Mouse (Mus musculus): Measurements from ENCODE around the gene Htr5a. TPM values are rescaled to one million over a fixed set of nuclear protein-coding genes. Genes with fewer than 3 reads are reported as not detected.

Gene Htr5a
- total and polyA plus RNA-seq, 3 experiments = 0.22 TPM; not detected in 2

DNA sequence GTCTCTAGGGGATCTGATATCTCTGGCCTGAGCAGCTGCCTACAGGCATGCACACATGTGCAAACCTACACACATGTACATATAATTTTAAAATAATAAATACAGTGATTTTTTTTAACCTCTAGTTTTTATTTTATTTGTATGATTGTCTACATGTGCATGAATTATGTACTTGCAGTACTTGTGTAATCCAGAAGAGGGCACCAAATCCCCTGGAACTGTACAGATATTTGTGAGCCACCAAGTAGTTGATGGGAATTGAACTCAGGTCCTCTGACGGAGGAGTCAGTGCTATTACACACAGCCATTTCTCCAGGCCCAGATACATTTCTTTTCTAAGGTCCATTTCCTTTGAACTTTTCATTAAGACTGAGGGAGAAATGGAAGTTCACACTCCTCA lies 12.3 kb downstream of the Htr5a start:
- Histone ChIP-seq H3K36me3 (replicated peaks) (no peaks in the 10 kb centered on the region), H3K4me3 (ENCODE audit: low read depth, low read length) (no peak overlapping the region), H3K9me3 (replicated peaks) (no peaks in the 10 kb centered on the region), H3K27me3 (ENCODE audit: insufficient read depth, low read length) (peaks cover 5% of the 10 kb centered on the region), H3K4me1 (ENCODE audit: insufficient read depth, low read depth, low read length) (no peaks in the 10 kb centered on the region)
- TF ChIP-seq TAL1 (conservative IDR thresholded peaks at IDR 0.05; ENCODE audit: low read depth, low read length) (no peak), GATA1 (IDR thresholded peaks at IDR 0.05; ENCODE audit: borderline replicate concordance, low read length) (no peak), POLR2AphosphoS5 (IDR thresholded peaks at IDR 0.05; ENCODE audit: insufficient replicate concordance, low read depth, low read length) (no peak), CTCF (IDR thresholded peaks at IDR 0.05; ENCODE audit: low read depth, low read length) (peak; percentile 49), GATA2 (IDR thresholded peaks at IDR 0.05; ENCODE audit: borderline replicate concordance, low read depth, low read length) (no peak)
- ATAC-seq (ENCODE audit: extremely low read depth, insufficient number of reproducible peaks, low FRiP score, poor library complexity, severe bottlenecking) (no peak), DNase-seq (ENCODE audit: low spot score) (no peak)

DNA sequence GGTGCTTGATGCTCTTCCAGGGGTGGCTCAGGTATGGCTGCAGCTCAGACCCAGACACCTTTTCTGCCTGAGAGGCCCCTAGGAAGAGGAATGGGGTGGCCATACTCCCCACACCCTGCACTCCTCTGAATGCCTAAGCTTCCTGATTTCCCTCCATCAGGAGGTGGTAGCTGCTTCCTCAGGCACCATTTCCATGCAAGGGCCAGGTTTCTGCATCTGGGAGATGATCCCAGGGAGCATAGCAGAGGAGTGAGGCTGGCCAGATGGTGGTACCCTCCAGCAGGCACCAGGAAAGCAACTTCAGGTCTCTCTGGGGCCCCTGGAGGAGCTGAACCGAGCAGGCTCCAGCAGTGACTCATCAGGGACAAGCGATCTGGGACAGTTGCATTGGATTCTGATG lies 13.8 kb downstream of the Htr5a start:
- ATAC-seq (ENCODE audit: extremely low read depth, insufficient number of reproducible peaks, low FRiP score, poor library complexity, severe bottlenecking) (no peak), DNase-seq (ENCODE audit: low spot score) (no peak)
- no peaks in the 10 kb centered on the region for H3K4me1 ChIP-seq (ENCODE audit: insufficient read depth, low read depth, low read length)
- H3K9me3 ChIP-seq (replicated peaks) = no peaks in the 10 kb centered on the region
- no peak overlapping the region for H3K4me3 ChIP-seq (ENCODE audit: low read depth, low read length)
- peaks cover 5% of the 10 kb centered on the region for H3K27me3 ChIP-seq (ENCODE audit: insufficient read depth, low read length)
- TF ChIP-seq CTCF (IDR thresholded peaks at IDR 0.05; ENCODE audit: low read depth, low read length) (no peak), POLR2AphosphoS5 (IDR thresholded peaks at IDR 0.05; ENCODE audit: insufficient replicate concordance, low read depth, low read length) (no peak), GATA2 (IDR thresholded peaks at IDR 0.05; ENCODE audit: borderline replicate concordance, low read depth, low read length) (no peak), GATA1 (IDR thresholded peaks at IDR 0.05; ENCODE audit: borderline replicate concordance, low read length) (no peak), TAL1 (conservative IDR thresholded peaks at IDR 0.05; ENCODE audit: low read depth, low read length) (no peak)
- no peaks in the 10 kb centered on the region for H3K36me3 ChIP-seq (replicated peaks)

DNA sequence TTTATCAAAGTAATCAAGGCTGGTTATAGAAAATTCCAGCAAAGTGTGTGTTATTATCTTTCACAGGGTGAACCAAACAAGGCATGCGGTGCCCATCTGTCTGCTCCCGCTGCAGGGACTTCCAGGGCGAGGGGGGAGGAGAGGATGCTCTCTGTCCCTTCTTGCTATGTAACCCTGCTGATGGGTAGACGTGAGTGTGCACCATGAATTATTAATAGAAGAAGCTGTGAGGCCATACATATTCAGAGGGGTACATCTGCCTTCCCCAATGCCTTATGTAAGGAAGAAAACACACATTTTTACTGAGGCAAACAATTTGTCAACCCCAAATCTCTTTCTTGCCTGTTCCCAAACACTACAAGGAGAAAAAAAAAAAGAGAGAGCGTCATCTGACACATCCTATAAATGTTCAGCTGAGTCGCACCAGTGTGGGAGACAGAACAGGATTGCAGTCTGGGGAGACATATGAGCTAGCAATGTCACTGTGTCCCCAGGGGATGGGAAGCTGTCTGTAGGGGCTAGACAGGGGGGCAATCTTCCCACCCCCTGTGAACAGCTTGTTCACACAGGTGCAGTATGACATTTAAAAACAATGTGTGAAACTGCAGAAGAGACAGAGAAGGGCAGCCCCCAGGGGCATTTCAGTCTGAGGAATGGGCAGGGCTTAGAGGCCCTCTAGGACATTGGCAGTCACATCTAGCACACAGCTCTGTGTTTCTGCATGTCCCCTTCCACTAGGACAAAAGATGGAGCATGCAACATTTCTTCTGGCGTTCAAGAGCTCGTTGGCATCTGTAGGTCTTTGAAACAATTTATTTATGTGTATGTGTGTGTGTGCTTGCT lies 31.5 kb downstream of the Htr5a start:
- no peak for DNase-seq (ENCODE audit: low spot score)
- Histone ChIP-seq H3K36me3 (replicated peaks) (no peaks in the 10 kb centered on the region), H3K27me3 (ENCODE audit: insufficient read depth, low read length) (no peaks in the 10 kb centered on the region), H3K9me3 (replicated peaks) (no peaks in the 10 kb centered on the region), H3K4me3 (ENCODE audit: low read depth, low read length) (no peak overlapping the region), H3K4me1 (ENCODE audit: insufficient read depth, low read depth, low read length) (no peaks in the 10 kb centered on the region)
- ATAC-seq (ENCODE audit: extremely low read depth, insufficient number of reproducible peaks, low FRiP score, poor library complexity, severe bottlenecking) = no peak
- TF ChIP-seq GATA2 (IDR thresholded peaks at IDR 0.05; ENCODE audit: borderline replicate concordance, low read depth, low read length) (no peak), CTCF (IDR thresholded peaks at IDR 0.05; ENCODE audit: low read depth, low read length) (no peak), GATA1 (IDR thresholded peaks at IDR 0.05; ENCODE audit: borderline replicate concordance, low read length) (no peak), POLR2AphosphoS5 (IDR thresholded peaks at IDR 0.05; ENCODE audit: insufficient replicate concordance, low read depth, low read length) (no peak), TAL1 (conservative IDR thresholded peaks at IDR 0.05; ENCODE audit: low read depth, low read length) (no peak)

DNA sequence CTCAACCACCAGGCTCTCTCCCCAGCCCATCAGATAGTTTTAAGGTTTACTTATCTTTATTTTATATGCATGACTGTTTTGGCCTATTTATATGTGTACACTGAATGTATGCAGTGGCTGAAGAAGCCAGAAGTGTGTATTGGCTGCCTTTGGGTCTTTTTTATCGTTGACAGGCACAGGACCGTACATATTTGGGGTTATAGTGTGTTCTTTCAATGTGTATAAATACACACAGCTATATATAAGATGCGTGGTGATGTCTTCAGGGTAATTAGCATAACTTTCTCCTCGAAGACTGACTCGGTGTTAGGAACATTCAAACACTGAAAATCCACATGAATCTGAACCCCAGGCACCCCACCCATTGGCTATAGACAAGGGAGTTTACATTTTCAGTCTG lies 32.3 kb downstream of the Htr5a start:
- H3K36me3 ChIP-seq (replicated peaks) = no peaks in the 10 kb centered on the region
- H3K4me3 ChIP-seq (ENCODE audit: low read depth, low read length) = no peak overlapping the region
- no peak for DNase-seq (ENCODE audit: low spot score)
- TF ChIP-seq CTCF (IDR thresholded peaks at IDR 0.05; ENCODE audit: low read depth, low read length) = no peak
- no peak for TF ChIP-seq GATA2 (IDR thresholded peaks at IDR 0.05; ENCODE audit: borderline replicate concordance, low read depth, low read length)
- TF ChIP-seq GATA1 (IDR thresholded peaks at IDR 0.05; ENCODE audit: borderline replicate concordance, low read length) = no peak
- TF ChIP-seq TAL1 (conservative IDR thresholded peaks at IDR 0.05; ENCODE audit: low read depth, low read length) = no peak
- H3K27me3 ChIP-seq (ENCODE audit: insufficient read depth, low read length) = no peaks in the 10 kb centered on the region
- no peak for ATAC-seq (ENCODE audit: extremely low read depth, insufficient number of reproducible peaks, low FRiP score, poor library complexity, severe bottlenecking)
- no peaks in the 10 kb centered on the region for H3K9me3 ChIP-seq (replicated peaks)
- no peaks in the 10 kb centered on the region for H3K4me1 ChIP-seq (ENCODE audit: insufficient read depth, low read depth, low read length)

DNA sequence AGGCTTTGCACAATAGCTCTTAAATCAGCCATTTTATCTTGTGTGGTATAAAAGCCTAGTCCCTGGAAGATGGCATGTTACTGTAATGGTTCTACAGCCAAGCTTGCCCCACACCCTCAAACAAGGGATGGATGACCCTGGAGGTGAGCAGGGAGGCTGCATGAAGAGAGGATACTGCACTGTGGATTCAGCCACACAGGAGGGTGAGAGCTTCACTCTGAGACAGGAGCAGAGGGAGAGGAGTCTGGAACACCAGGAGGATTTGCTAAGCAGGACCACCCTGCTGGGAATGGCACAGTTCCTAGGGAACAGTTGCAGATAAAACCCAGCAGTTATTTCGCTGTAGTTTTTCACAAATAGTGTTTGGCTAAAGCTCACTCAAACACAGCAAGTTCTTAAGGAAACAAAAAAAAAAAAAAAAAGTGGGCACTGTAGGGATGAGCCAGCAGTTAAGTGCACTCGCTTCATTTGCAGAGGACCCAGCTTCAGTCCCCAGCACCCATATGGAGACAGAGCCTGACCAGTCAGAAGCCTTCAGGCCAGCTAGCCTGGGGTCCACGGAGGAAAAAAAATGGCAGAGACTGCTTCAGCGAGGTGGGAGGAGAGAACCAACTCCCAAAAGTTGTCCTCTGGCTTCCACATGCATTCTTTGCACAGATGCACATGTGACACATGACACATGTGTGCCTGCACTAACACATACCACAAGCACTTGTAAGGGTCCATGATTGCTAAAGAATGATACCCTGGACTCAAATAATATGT lies 33.6 kb downstream of the Htr5a start:
- H3K36me3 ChIP-seq (replicated peaks) = no peaks in the 10 kb centered on the region
- no peaks in the 10 kb centered on the region for H3K4me1 ChIP-seq (ENCODE audit: insufficient read depth, low read depth, low read length)
- ATAC-seq (ENCODE audit: extremely low read depth, insufficient number of reproducible peaks, low FRiP score, poor library complexity, severe bottlenecking) (no peak), DNase-seq (ENCODE audit: low spot score) (no peak)
- H3K9me3 ChIP-seq (replicated peaks) = no peaks in the 10 kb centered on the region
- no peak for TF ChIP-seq CTCF (IDR thresholded peaks at IDR 0.05; ENCODE audit: low read depth, low read length)
- TF ChIP-seq GATA2 (IDR thresholded peaks at IDR 0.05; ENCODE audit: borderline replicate concordance, low read depth, low read length) = no peak
- TF ChIP-seq TAL1 (conservative IDR thresholded peaks at IDR 0.05; ENCODE audit: low read depth, low read length) = no peak
- no peak for TF ChIP-seq GATA1 (IDR thresholded peaks at IDR 0.05; ENCODE audit: borderline replicate concordance, low read length)
- TF ChIP-seq POLR2AphosphoS5 (IDR thresholded peaks at IDR 0.05; ENCODE audit: insufficient replicate concordance, low read depth, low read length) = no peak
- no peaks in the 10 kb centered on the region for H3K27me3 ChIP-seq (ENCODE audit: insufficient read depth, low read length)
- no peak overlapping the region for H3K4me3 ChIP-seq (ENCODE audit: low read depth, low read length)

DNA sequence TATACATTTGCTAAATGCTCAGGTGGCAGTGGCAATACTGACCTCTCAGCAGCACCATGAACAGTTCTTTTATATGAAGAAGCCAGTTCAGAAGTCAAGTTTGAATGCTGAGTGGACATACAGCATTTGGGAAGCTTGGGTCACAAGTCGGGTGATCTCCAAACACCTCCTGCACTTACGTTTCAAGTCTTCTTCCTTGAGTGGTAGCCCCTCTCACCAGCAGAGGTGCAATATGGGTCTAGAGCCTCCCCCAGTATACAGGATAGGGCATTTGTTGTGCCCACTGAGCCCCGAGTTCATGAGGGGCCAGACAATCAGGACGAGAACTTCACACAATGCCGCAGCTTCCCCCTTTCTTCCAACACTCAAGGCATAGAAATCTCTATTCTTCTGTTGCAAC lies 36.4 kb downstream of the Htr5a start:
- Histone ChIP-seq H3K9me3 (replicated peaks) (no peaks in the 10 kb centered on the region), H3K4me1 (ENCODE audit: insufficient read depth, low read depth, low read length) (no peaks in the 10 kb centered on the region), H3K4me3 (ENCODE audit: low read depth, low read length) (no peak overlapping the region), H3K27me3 (ENCODE audit: insufficient read depth, low read length) (no peaks in the 10 kb centered on the region), H3K36me3 (replicated peaks) (no peaks in the 10 kb centered on the region)
- DNase-seq (ENCODE audit: low spot score) (no peak), ATAC-seq (ENCODE audit: extremely low read depth, insufficient number of reproducible peaks, low FRiP score, poor library complexity, severe bottlenecking) (no peak)
- TF ChIP-seq CTCF (IDR thresholded peaks at IDR 0.05; ENCODE audit: low read depth, low read length) (no peak), GATA1 (IDR thresholded peaks at IDR 0.05; ENCODE audit: borderline replicate concordance, low read length) (no peak), GATA2 (IDR thresholded peaks at IDR 0.05; ENCODE audit: borderline replicate concordance, low read depth, low read length) (no peak), POLR2AphosphoS5 (IDR thresholded peaks at IDR 0.05; ENCODE audit: insufficient replicate concordance, low read depth, low read length) (no peak), TAL1 (conservative IDR thresholded peaks at IDR 0.05; ENCODE audit: low read depth, low read length) (no peak)
